Mouse (Mus musculus) forebrain, embryonic 13.5 days (tissue): Measurements from ENCODE around the gene Gm20917. TPM values are rescaled to one million over a fixed set of nuclear protein-coding genes. Genes with fewer than 3 reads are reported as not detected.
"Not testable (repeated sequence)": the region's sequence is repeated elsewhere in the genome, so short reads cannot be mapped to it uniquely, and the experiment has no call there.

Experiments
- ATAC-seq: fragments of 200-750 bp; cut with Nextera tagmentation; 2 replicates; pipeline ENCODE4 v1.8.0; 2017
- H3K27ac ChIP-seq: fragments of 300-500 bp; sonication (generic); 2 replicates; pipeline ENCODE4 v1.5.1; 2015; ENCODE audit warnings: inconsistent platforms, mild to moderate bottlenecking, moderate library complexity
- H3K27me3 ChIP-seq: fragments of 300-500 bp; sonication (generic); 2 replicates; pipeline ENCODE4 v1.6.1; 2015; ENCODE audit warnings: mild to moderate bottlenecking, inconsistent platforms
- H3K36me3 ChIP-seq: fragments of 300-500 bp; sonication (generic); 2 replicates; pipeline ENCODE4 v1.6.1; 2015; ENCODE audit warnings: mild to moderate bottlenecking, inconsistent platforms; ENCODE audit not compliant: poor library complexity, severe bottlenecking
- H3K4me1 ChIP-seq: fragments of 300-500 bp; sonication (generic); 2 replicates; pipeline ENCODE4 v1.6.1; 2015; ENCODE audit warnings: inconsistent platforms
- H3K4me2 ChIP-seq: fragments of 300-500 bp; sonication (generic); 2 replicates; pipeline ENCODE4 v1.6.1; 2015; ENCODE audit warnings: inconsistent platforms, mild to moderate bottlenecking, moderate library complexity
- H3K4me3 ChIP-seq: fragments of 300-500 bp; sonication (generic); 2 replicates; pipeline ENCODE4 v1.5.1; 2015; ENCODE audit warnings: mild to moderate bottlenecking, inconsistent platforms
- H3K9ac ChIP-seq: fragments of 300-500 bp; sonication (generic); 2 replicates; pipeline ENCODE4 v1.6.1; 2015; ENCODE audit warnings: mild to moderate bottlenecking, inconsistent platforms
- H3K9me3 ChIP-seq: fragments of 300-500 bp; sonication (generic); replicated peaks from 2 replicates; pipeline ENCODE4 v1.6.1; 2016; ENCODE audit warnings: inconsistent platforms
- whole genome bisulfite sequencing: fragments of 180-500 bp; shearing (Covaris S2); methylation state at CpG from one replicate; pipeline ENCODE4 v1.1.7; 2015; 5-methylcytosine and 5-hydroxymethylcytosine counted together
- polyA plus RNA-seq: library from polyadenylated mRNA; unstranded; fragments of >200 nt; fragmentation: Nextera tagmentation; extraction: Ambion mirVana; gene quantifications from 2 replicates; pipeline ENCODE4 v1.2.1, GENCODE M21; 2015

The Gm20917 gene
- polyA plus RNA-seq = not detected in 2 replicates

DNA sequence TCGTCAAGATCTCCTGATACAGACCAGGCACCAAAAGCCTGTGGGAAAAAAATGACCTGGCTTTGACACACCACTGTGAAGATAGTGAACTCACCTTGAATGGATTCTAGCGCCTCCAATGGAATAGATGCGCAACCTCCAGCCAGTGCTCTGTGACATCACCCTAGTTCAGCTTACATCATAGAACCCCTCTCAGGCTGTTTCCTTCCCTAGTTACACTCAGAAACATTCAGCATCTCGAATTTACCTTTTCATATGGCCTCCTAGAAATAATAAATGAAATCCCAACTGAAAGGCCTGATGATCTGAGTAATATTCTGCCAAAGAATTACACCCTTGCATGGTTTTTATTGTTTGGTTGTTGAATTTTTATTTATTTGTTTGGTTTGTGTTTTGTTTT, at the start of gene Gm20917:
Gene Gm20917, minus strand, starts transcription at position 101 of the 400 bp plus-strand sequence.
- H3K4me3 ChIP-seq, H3K4me1 ChIP-seq, H3K36me3 ChIP-seq, H3K9me3 ChIP-seq, ATAC-seq, H3K9ac ChIP-seq, H3K27me3 ChIP-seq, H3K4me2 ChIP-seq, H3K27ac ChIP-seq: not testable (repeated sequence)
- WGBS = no CpG with 5 or more reads among the region's 4 CpGs

Other genes starting within 250 kb of the Gm20917 start
- not detected in 2 replicates for gene Gm20916, start 168.4 kb upstream of the Gm20917 start, polyA plus RNA-seq